Mouse (Mus musculus) stomach, postnatal 0 days (tissue): Measurements from ENCODE around the gene Zbtb16.

Source experiments
- CTCF ChIP-seq: IDR thresholded peaks from 2 replicates; pipeline ENCODE4 v1.5.1; 2016; ENCODE audit warnings: antibody characterized with exemption, low read depth, mild to moderate bottlenecking, moderate library complexity
- EP300 ChIP-seq: optimal IDR thresholded peaks from 2 replicates; pipeline ENCODE3; 2016; ENCODE audit warnings: antibody characterized with exemption

DNA sequence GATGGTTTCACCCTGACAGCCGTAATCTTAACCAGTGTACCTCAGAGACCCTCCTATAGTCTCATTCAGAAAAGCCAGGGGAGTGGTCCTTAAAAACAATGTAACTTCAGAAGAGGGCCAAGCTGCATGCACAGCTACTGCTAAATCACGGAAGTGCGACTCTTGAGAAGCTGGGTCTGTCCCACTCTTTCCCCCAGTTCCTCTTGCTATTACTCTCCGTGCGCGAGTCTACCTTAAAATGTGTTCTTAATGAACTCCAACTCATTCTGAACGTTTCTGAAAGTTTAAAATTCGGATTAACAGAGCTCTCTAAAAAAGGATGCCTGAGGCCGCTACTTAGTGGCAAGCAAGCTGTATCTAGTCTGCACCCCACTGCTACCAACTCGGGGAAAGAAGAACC lies 45.4 kb downstream of the Zbtb16 start:
- TF ChIP-seq CTCF = no peak
- no peak for TF ChIP-seq EP300
